Mouse (Mus musculus) C2C12 (cell line): ENCODE data around the gene Tlr9. TPM values are rescaled to one million over a fixed set of nuclear protein-coding genes. Genes with fewer than 3 reads are reported as not detected.

Experiments used
- H3K27me3 ChIP-seq: one replicate; pipeline ENCODE4 v1.6.1; 2011; ENCODE audit not compliant: control insufficient read depth, insufficient read depth, insufficient read length
- H3K36me3 ChIP-seq: one replicate; pipeline ENCODE4 v1.6.1; 2011; ENCODE audit not compliant: control insufficient read depth, insufficient read depth
- H3K4me3 ChIP-seq: one replicate; pipeline ENCODE4 v1.5.1; 2011; ENCODE audit warnings: mild to moderate bottlenecking, control low read depth; ENCODE audit not compliant: poor library complexity, insufficient read depth, severe bottlenecking
- H3K79me2 ChIP-seq: one replicate; pipeline ENCODE4 v1.6.1; 2011; ENCODE audit not compliant: control insufficient read depth, insufficient read depth
- H3K79me3 ChIP-seq: one replicate; pipeline ENCODE4 v1.6.1; 2011; ENCODE audit warnings: low read depth, control low read depth
- H3ac ChIP-seq: one replicate; pipeline ENCODE3; 2011; ENCODE audit warnings: low read depth; ENCODE audit not compliant: control insufficient read depth, insufficient read length
- CEBPB ChIP-seq: IDR thresholded peaks from one replicate; pipeline ENCODE4 v1.6.1; 2011; ENCODE audit warnings: low read depth, mild to moderate bottlenecking, control low read depth, moderate library complexity
- CTCF ChIP-seq: IDR thresholded peaks from one replicate; pipeline ENCODE4 v1.5.1; 2011; ENCODE audit not compliant: control insufficient read depth, insufficient read depth, insufficient read length
- FOSL1 ChIP-seq: IDR thresholded peaks from one replicate; pipeline ENCODE4 v1.8.0; 2011; ENCODE audit warnings: mild to moderate bottlenecking, low read length; ENCODE audit not compliant: poor library complexity, insufficient read depth, severe bottlenecking
- MAX ChIP-seq: IDR thresholded peaks from one replicate; pipeline ENCODE4 v1.6.1; 2011; ENCODE audit warnings: mild to moderate bottlenecking, control low read depth
- MYOD1 ChIP-seq: IDR thresholded peaks from one replicate; pipeline ENCODE4 v1.6.1; 2011; ENCODE audit warnings: low read depth; ENCODE audit not compliant: control insufficient read depth, insufficient read length
- MYOG ChIP-seq: IDR thresholded peaks from one replicate; pipeline ENCODE4 v1.6.1; 2011; ENCODE audit not compliant: control insufficient read depth, insufficient read length; ENCODE audit errors: extremely low read depth
- USF1 ChIP-seq: IDR thresholded peaks from one replicate; pipeline ENCODE4 v1.6.1; 2011; ENCODE audit warnings: low read depth, mild to moderate bottlenecking, control low read depth, moderate library complexity
- polyA plus RNA-seq: library from polyadenylated mRNA; unstranded; fragments of >200 nt; fragmentation: generic; extraction: Trizol; gene quantifications from one replicate; pipeline ENCODE4 v1.2.1, GENCODE M21; 2012; ENCODE audit warnings: missing spikeins

Gene Tlr9
- polyA plus RNA-seq, 1 experiment: not detected

- H3K27me3 ChIP-seq: peaks cover 13% of the 10 kb centered on the region
- H3K79me3 ChIP-seq: no peaks in the 10 kb centered on the region
- no peaks in the 10 kb centered on the region for H3K36me3 ChIP-seq
- TF ChIP-seq CTCF: no peak
- TF ChIP-seq USF1: no peak
- TF ChIP-seq MAX: no peak
- no peak for TF ChIP-seq CEBPB
- no peak for TF ChIP-seq FOSL1
- TF ChIP-seq MYOD1: no peak
- no peak for TF ChIP-seq MYOG
- no peak overlapping the region for H3ac ChIP-seq
- no peaks in the 10 kb centered on the region for H3K79me2 ChIP-seq
- no peak overlapping the region for H3K4me3 ChIP-seq
Observed at GRCm38 (mm10) chr9:106261491-106261890, 39.1 kb downstream of the Tlr9 start.

GRCm38 (mm10) chr9:106262075-106262474, 39.7 kb downstream of the Tlr9 start:
- Histone ChIP-seq H3K79me2 (no peaks in the 10 kb centered on the region), H3K27me3 (peaks cover 8% of the 10 kb centered on the region), H3K79me3 (no peaks in the 10 kb centered on the region), H3ac (no peak overlapping the region), H3K36me3 (no peaks in the 10 kb centered on the region), H3K4me3 (no peak overlapping the region)
- TF ChIP-seq FOSL1 (no peak), CTCF (no peak)

- no peak overlapping the region for H3K4me3 ChIP-seq
- TF ChIP-seq USF1: no peak
- TF ChIP-seq MYOD1: no peak
- no peak for TF ChIP-seq CEBPB
- no peak for TF ChIP-seq FOSL1
- TF ChIP-seq MAX: no peak
- TF ChIP-seq CTCF: no peak
- no peak for TF ChIP-seq MYOG
- no peaks in the 10 kb centered on the region for H3K79me3 ChIP-seq
- peaks cover 8% of the 10 kb centered on the region for H3K27me3 ChIP-seq
- H3K36me3 ChIP-seq: no peaks in the 10 kb centered on the region
- no peak overlapping the region for H3ac ChIP-seq
- no peaks in the 10 kb centered on the region for H3K79me2 ChIP-seq
Observed at GRCm38 (mm10) chr9:106263381-106263924, 41.1 kb downstream of the Tlr9 start.

- Histone ChIP-seq H3K79me2 (no peaks in the 10 kb centered on the region), H3K36me3 (no peaks in the 10 kb centered on the region), H3K79me3 (no peaks in the 10 kb centered on the region), H3ac (no peak overlapping the region), H3K27me3 (peaks cover 8% of the 10 kb centered on the region), H3K4me3 (no peak overlapping the region)
- no peak for TF ChIP-seq CEBPB
- TF ChIP-seq USF1: no peak
- no peak for TF ChIP-seq CTCF
- no peak for TF ChIP-seq FOSL1
- no peak for TF ChIP-seq MYOD1
- TF ChIP-seq MAX: no peak
- no peak for TF ChIP-seq MYOG
Observed at GRCm38 (mm10) chr9:106265358-106266075, 43.1 kb downstream of the Tlr9 start.

- Histone ChIP-seq H3ac (no peak overlapping the region), H3K79me3 (no peaks in the 10 kb centered on the region), H3K36me3 (no peaks in the 10 kb centered on the region), H3K27me3 (no peaks in the 10 kb centered on the region), H3K4me3 (no peak overlapping the region), H3K79me2 (no peaks in the 10 kb centered on the region)
- TF ChIP-seq CTCF (no peak), USF1 (no peak), MYOD1 (no peak), MAX (no peak), MYOG (no peak)
Observed at GRCm38 (mm10) chr9:106266936-106267657, 44.7 kb downstream of the Tlr9 start.

GRCm38 (mm10) chr9:106268421-106268820, 46.0 kb downstream of the Tlr9 start:
- TF ChIP-seq MYOG (no peak), FOSL1 (no peak), MAX (no peak), CTCF (no peak), CEBPB (no peak), USF1 (no peak), MYOD1 (no peak)
- H3K79me2 ChIP-seq: no peaks in the 10 kb centered on the region
- no peaks in the 10 kb centered on the region for H3K27me3 ChIP-seq
- H3ac ChIP-seq: no peak overlapping the region
- no peak overlapping the region for H3K4me3 ChIP-seq
- H3K36me3 ChIP-seq: no peaks in the 10 kb centered on the region
- H3K79me3 ChIP-seq: no peaks in the 10 kb centered on the region
